Mouse (Mus musculus) cerebellum, adult 8-10 months (tissue): ENCODE data around the gene Rras2.
A peak's percentile ranks its signal among the peaks of the same experiment; 100 is the strongest.

ENCODE experiments used
- DNase-seq: peaks from one replicate; pipeline ENCODE4 v3.0.0; 2022

Rras2 gene

GRCm38 (mm10) chr7:114020057-114020703 lies 97.4 kb downstream of the Rras2 start:
- DNase-seq: peak; percentile 49

GRCm38 (mm10) chr7:114018861-114019260 lies 98.7 kb downstream of the Rras2 start:
- DNase-seq: no peak

GRCm38 (mm10) chr7:114016001-114016949 lies 101.3 kb downstream of the Rras2 start:
- DNase-seq: no peak

GRCm38 (mm10) chr7:114011726-114012443 lies 105.7 kb downstream of the Rras2 start:
- no peak for DNase-seq

- no peak for DNase-seq
These were observed 110.0 kb downstream of the Rras2 start for GRCm38 (mm10) chr7:114007565-114007964.

- no peak for DNase-seq
These were observed 111.1 kb downstream of the Rras2 start for GRCm38 (mm10) chr7:114006456-114006855.

GRCm38 (mm10) chr7:114005499-114005898 lies 112.1 kb downstream of the Rras2 start:
- DNase-seq: no peak

- no peak for DNase-seq
These were observed 113.4 kb downstream of the Rras2 start for GRCm38 (mm10) chr7:114004171-114004570.

- DNase-seq: no peak
These were observed 119.8 kb downstream of the Rras2 start for GRCm38 (mm10) chr7:113997675-113998354.
